Mouse (Mus musculus) CH12F3 (cell line): ENCODE measurements around the gene Scgb1a1.
"Not testable (repeated sequence)": the region's sequence is repeated elsewhere in the genome, so short reads cannot be mapped to it uniquely, and the experiment has no call there.

ENCODE experiments used
- in situ Hi-C: fragments of 300-500 bp; cut with MboI; formaldehyde crosslinking; loops from 2 replicates; pipeline ENCODE4 v1.14.3; 2020; ENCODE audit warnings: low sequenced_read_pairs

The Scgb1a1 gene

GRCm38 (mm10) chr19:9087821-9088220 lies at the start of gene Scgb1a1:
TSS of gene Scgb1a1 (minus strand) at chr19:9087958.
- in situ Hi-C loops, result no loop called here

- in situ Hi-C loops, result no loop called here
Observed at GRCm38 (mm10) chr19:9137159-9137558, 49.4 kb upstream of the Scgb1a1 start.

GRCm38 (mm10) chr19:9135512-9136331 lies 48.0 kb upstream of the Scgb1a1 start, which contains the start of gene Asrgl1:
TSS of gene Asrgl1 (minus strand) at chr19:9135636.
- in situ Hi-C loops, result no loop called here

GRCm38 (mm10) chr19:9134746-9135511 lies 47.2 kb upstream of the Scgb1a1 start:
- in situ Hi-C loops, result no loop called here

- in situ Hi-C loops, result no loop called here
Observed at GRCm38 (mm10) chr19:9129996-9130395, 42.2 kb upstream of the Scgb1a1 start.

GRCm38 (mm10) chr19:9128499-9129194 lies 40.9 kb upstream of the Scgb1a1 start:
- in situ Hi-C loops, result no loop called here

GRCm38 (mm10) chr19:9123986-9124385 lies 36.2 kb upstream of the Scgb1a1 start:
- in situ Hi-C loops, result not testable (repeated sequence)

- in situ Hi-C loops, result no loop called here
Observed at GRCm38 (mm10) chr19:9122390-9122789, 34.6 kb upstream of the Scgb1a1 start.

- in situ Hi-C loops, result loop anchor here (10.0 kb wide), 1 partner anchor 275 kb away; no protein-coding TSS in a partner anchor
Observed at GRCm38 (mm10) chr19:9119655-9120425, 32.1 kb upstream of the Scgb1a1 start.

- in situ Hi-C loops, result loop anchor here (10.0 kb wide), 1 partner anchor 272 kb away; no protein-coding TSS in a partner anchor
Observed at GRCm38 (mm10) chr19:9117275-9117674, 29.5 kb upstream of the Scgb1a1 start.

GRCm38 (mm10) chr19:9116268-9116667 lies 28.5 kb upstream of the Scgb1a1 start:
- in situ Hi-C loops, result loop anchor here (10.0 kb wide), 1 partner anchor 271 kb away; no protein-coding TSS in a partner anchor

GRCm38 (mm10) chr19:9112043-9112442 lies 24.3 kb upstream of the Scgb1a1 start:
- in situ Hi-C loops, result loop anchor here (10.0 kb wide), 1 partner anchor 267 kb away; no protein-coding TSS in a partner anchor

- in situ Hi-C loops, result loop anchor here (10.0 kb wide), 1 partner anchor 266 kb away; no protein-coding TSS in a partner anchor
Observed at GRCm38 (mm10) chr19:9110182-9110869, 22.6 kb upstream of the Scgb1a1 start.

GRCm38 (mm10) chr19:9108536-9108935 lies 20.8 kb upstream of the Scgb1a1 start:
- in situ Hi-C loops, result no loop called here

- in situ Hi-C loops, result no loop called here
Observed at GRCm38 (mm10) chr19:9107379-9107755, 19.6 kb upstream of the Scgb1a1 start.

- in situ Hi-C loops, result no loop called here
Observed at GRCm38 (mm10) chr19:9106751-9107378, 19.1 kb upstream of the Scgb1a1 start.

GRCm38 (mm10) chr19:9106096-9106495 lies 18.3 kb upstream of the Scgb1a1 start:
- in situ Hi-C loops, result no loop called here

- in situ Hi-C loops, result no loop called here
Observed at GRCm38 (mm10) chr19:9105101-9105685, 17.4 kb upstream of the Scgb1a1 start.

- in situ Hi-C loops, result no loop called here
Observed at GRCm38 (mm10) chr19:9103986-9104385, 16.2 kb upstream of the Scgb1a1 start.
